Mouse (Mus musculus) embryonic facial prominence, embryonic 11.5 days (tissue): ENCODE measurements at regions not wholly inside any gene's neighbourhood (a gene's known extent, or its start where the extent isn't known, plus 50 kb on each side); places are given as distances from the start of the nearest gene placed in this dataset.
"Not testable (repeated sequence)": the region's sequence is repeated elsewhere in the genome, so short reads cannot be mapped to it uniquely, and the experiment has no call there.

ENCODE experiments used
- ATAC-seq: fragments of 200-750 bp; cut with Nextera tagmentation; replicated peaks from 2 replicates; pipeline ENCODE4 v1.8.0; 2017; ENCODE audit warnings: low read depth; ENCODE audit not compliant: insufficient number of reproducible peaks, low FRiP score, low TSS enrichment
- DNase-seq: peaks from one replicate; pipeline ENCODE4 v3.0.0-alpha.2; 2015; ENCODE audit warnings: low spot score
- H3K27ac ChIP-seq: fragments of 300-500 bp; sonication (generic); replicated peaks from 2 replicates; pipeline ENCODE4 v1.5.1; 2014; ENCODE audit warnings: mild to moderate bottlenecking, low read depth, low read length, control low read depth
- H3K27me3 ChIP-seq: fragments of 300-500 bp; sonication (generic); 2 replicates; pipeline ENCODE4 v1.6.1; 2014; ENCODE audit warnings: mild to moderate bottlenecking, low read length, moderate library complexity, mixed read lengths; ENCODE audit not compliant: control insufficient read depth, insufficient read depth
- H3K36me3 ChIP-seq: fragments of 300-500 bp; sonication (generic); replicated peaks from 2 replicates; pipeline ENCODE4 v1.6.1; 2014; ENCODE audit warnings: low read depth, mild to moderate bottlenecking, low read length, moderate library complexity, mixed read lengths; ENCODE audit not compliant: control insufficient read depth, insufficient read depth
- H3K4me1 ChIP-seq: fragments of 300-500 bp; sonication (generic); 2 replicates; pipeline ENCODE4 v1.6.1; 2014; ENCODE audit warnings: low read length, mixed read lengths; ENCODE audit not compliant: control insufficient read depth, insufficient read depth
- H3K4me2 ChIP-seq: fragments of 300-500 bp; sonication (generic); 2 replicates; pipeline ENCODE4 v1.6.1; 2014; ENCODE audit warnings: low read depth, mild to moderate bottlenecking, control low read depth, low read length, moderate library complexity
- H3K4me3 ChIP-seq: fragments of 300-500 bp; sonication (generic); 2 replicates; pipeline ENCODE4 v1.5.1; 2014; ENCODE audit warnings: low read depth, low read length, control low read depth
- H3K9ac ChIP-seq: fragments of 300-500 bp; sonication (generic); replicated peaks from 2 replicates; pipeline ENCODE4 v1.6.1; 2014; ENCODE audit warnings: mild to moderate bottlenecking, control low read depth, low read length
- H3K9me3 ChIP-seq: fragments of 300-500 bp; sonication (generic); replicated peaks from 2 replicates; pipeline ENCODE4 v1.6.1; 2016; ENCODE audit warnings: mild to moderate bottlenecking, low read length, inconsistent platforms, mixed read lengths; ENCODE audit not compliant: control insufficient read depth
- whole genome bisulfite sequencing: fragments of 180-500 bp; shearing (Covaris S2); extraction: QIAGEN DNeasy Blood & Tissue Kit; methylation state at CpG from one replicate; pipeline ENCODE4 v1.1.7; 2014; 5-methylcytosine and 5-hydroxymethylcytosine counted together

GRCm38 (mm10) chr16:49518844-49519243 lies 180.2 kb upstream of the Ift57 start:
- Histone ChIP-seq H3K9me3 (no peaks in the 10 kb centered on the region), H3K36me3 (no peaks in the 10 kb centered on the region), H3K4me1 (no peaks in the 10 kb centered on the region), H3K4me2 (no peak overlapping the region), H3K9ac (no peak overlapping the region), H3K27me3 (no peaks in the 10 kb centered on the region), H3K4me3 (no peak overlapping the region), H3K27ac (no peak overlapping the region)
- ATAC-seq = no peak
- no peak for DNase-seq
- WGBS = 92% methylated on average over 3 of the region's 3 CpGs

- H3K9me3 ChIP-seq = no peaks in the 10 kb centered on the region
- no peaks in the 10 kb centered on the region for H3K27me3 ChIP-seq
- no peak for ATAC-seq
- no peaks in the 10 kb centered on the region for H3K4me1 ChIP-seq
- 63% methylated on average over 3 of the region's 3 CpGs for WGBS
- H3K36me3 ChIP-seq = no peaks in the 10 kb centered on the region
- no peak overlapping the region for H3K4me3 ChIP-seq
- H3K4me2 ChIP-seq = no peak overlapping the region
- DNase-seq = no peak
- no peak overlapping the region for H3K27ac ChIP-seq
- no peak overlapping the region for H3K9ac ChIP-seq
These were observed 178.6 kb upstream of the Ift57 start for GRCm38 (mm10) chr16:49520411-49520810.

- WGBS = 60% methylated on average over 2 of the region's 2 CpGs
These were observed 177.3 kb upstream of the Ift57 start for GRCm38 (mm10) chr16:49521685-49522084.

GRCm38 (mm10) chr16:49522576-49522975 lies 176.5 kb upstream of the Ift57 start:
- ATAC-seq (no peak), DNase-seq (no peak)
- Histone ChIP-seq H3K4me3 (no peak overlapping the region), H3K4me2 (no peak overlapping the region), H3K4me1 (no peaks in the 10 kb centered on the region), H3K9me3 (no peaks in the 10 kb centered on the region), H3K36me3 (no peaks in the 10 kb centered on the region), H3K27ac (no peak overlapping the region), H3K27me3 (no peaks in the 10 kb centered on the region), H3K9ac (no peak overlapping the region)
- 70% methylated on average over 5 of the region's 5 CpGs for WGBS

More at GRCm38 (mm10) chr16:49521685-49522084, 177.3 kb upstream of the Ift57 start:
- H3K27ac ChIP-seq = no peak overlapping the region
- DNase-seq (no peak), ATAC-seq (no peak)
- no peaks in the 10 kb centered on the region for H3K4me1 ChIP-seq
- H3K36me3 ChIP-seq = no peaks in the 10 kb centered on the region
- H3K9ac ChIP-seq = no peak overlapping the region
- no peak overlapping the region for H3K4me2 ChIP-seq
- H3K9me3 ChIP-seq = no peaks in the 10 kb centered on the region
- no peak overlapping the region for H3K4me3 ChIP-seq
- no peaks in the 10 kb centered on the region for H3K27me3 ChIP-seq

DNA sequence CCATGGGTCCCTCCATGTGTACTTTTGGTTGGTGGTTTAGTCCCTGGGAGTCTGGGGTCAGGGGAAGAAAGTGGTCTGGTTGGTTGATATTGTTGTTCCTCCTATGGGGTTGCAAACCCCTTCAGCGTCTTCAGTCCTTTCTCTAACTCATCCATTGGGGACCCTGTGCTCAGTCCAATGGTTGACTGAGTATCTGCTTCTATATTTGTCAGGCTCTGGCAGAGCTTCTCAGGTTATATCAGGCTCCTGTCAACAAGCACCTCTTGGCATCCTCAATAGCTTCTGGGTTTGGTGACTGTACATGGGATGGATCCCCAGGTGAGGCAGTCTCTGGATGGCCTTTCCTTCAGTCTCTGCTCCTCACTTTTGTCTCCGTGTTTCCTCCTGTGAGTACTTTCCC lies 170.4 kb upstream of the Ift57 start:
- not testable (repeated sequence) for H3K9me3 ChIP-seq, ATAC-seq, H3K27ac ChIP-seq, DNase-seq, H3K4me1 ChIP-seq, H3K4me3 ChIP-seq, H3K36me3 ChIP-seq, H3K4me2 ChIP-seq, H3K9ac ChIP-seq, H3K27me3 ChIP-seq
- 94% methylated on average over 2 of the region's 2 CpGs for WGBS

DNA sequence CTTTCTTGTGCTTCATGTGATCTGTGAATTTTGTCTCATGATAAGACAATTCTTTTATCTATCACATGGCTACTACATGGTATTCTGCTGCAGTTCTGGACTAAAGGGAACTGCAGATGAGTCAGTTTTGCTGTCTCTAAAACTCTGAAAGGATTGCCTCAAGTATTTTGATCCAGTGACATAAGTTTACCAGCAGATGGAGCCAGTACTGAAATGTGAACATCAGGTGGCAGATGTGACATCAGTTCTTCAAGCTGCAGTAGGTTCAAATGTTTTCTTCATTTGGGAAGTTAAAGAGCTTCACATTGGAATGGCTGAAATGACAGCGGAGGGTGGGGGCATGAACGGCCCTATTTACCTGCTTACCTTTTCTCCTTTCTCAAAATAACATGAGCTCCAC lies 170.0 kb upstream of the Ift57 start:
- Histone ChIP-seq H3K27me3 (no peaks in the 10 kb centered on the region), H3K4me1 (no peaks in the 10 kb centered on the region), H3K27ac (no peak overlapping the region), H3K4me3 (no peak overlapping the region), H3K4me2 (no peak overlapping the region), H3K9me3 (no peaks in the 10 kb centered on the region), H3K36me3 (no peaks in the 10 kb centered on the region), H3K9ac (no peak overlapping the region)
- ATAC-seq (no peak), DNase-seq (peak; percentile 53)
- WGBS = 70% methylated on average over 2 of the region's 2 CpGs

GRCm38 (mm10) chr16:49530051-49530450 lies 169.0 kb upstream of the Ift57 start:
- DNase-seq = no peak
- 81% methylated on average over 5 of the region's 5 CpGs for WGBS

DNA sequence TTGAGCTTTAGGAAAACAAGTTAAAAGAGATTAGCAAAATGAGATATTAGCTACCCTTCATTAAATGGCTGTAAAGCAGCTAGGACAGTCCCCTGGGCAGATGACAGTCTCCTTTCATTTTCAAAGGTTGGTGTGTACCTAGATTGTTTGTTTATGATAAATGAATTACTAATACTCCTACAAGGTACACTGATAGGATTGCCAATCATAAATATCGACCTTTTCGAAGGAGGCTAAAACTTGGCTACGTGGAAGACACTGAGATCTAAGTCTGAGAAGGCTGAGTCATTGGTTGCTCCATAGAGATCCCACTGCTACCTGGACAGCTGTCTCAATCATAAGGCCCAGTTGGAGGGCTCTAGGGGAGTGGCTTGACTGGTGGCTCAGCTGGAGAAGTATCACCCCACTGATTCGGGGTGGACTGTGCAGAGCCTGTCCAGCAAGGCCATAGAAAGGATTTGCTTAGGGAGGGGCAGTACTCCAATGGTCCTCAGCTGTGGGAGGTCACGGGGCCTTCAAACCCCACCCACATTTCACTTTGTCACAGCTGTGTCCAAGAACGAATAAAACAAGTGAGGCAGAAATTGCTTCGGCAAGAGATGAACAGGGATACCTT lies 166.9 kb upstream of the Ift57 start:
- Histone ChIP-seq H3K9me3 (no peaks in the 10 kb centered on the region), H3K4me2 (no peak overlapping the region), H3K27ac (no peak overlapping the region), H3K9ac (no peak overlapping the region), H3K4me3 (no peak overlapping the region), H3K36me3 (no peaks in the 10 kb centered on the region), H3K4me1 (no peaks in the 10 kb centered on the region), H3K27me3 (no peaks in the 10 kb centered on the region)
- WGBS = 79% methylated on average over 7 of the region's 7 CpGs
- ATAC-seq = no peak; the same call in 1 of the 2 replicates
- DNase-seq = no peak

More at GRCm38 (mm10) chr16:49530051-49530450, 169.0 kb upstream of the Ift57 start:
- no peak for ATAC-seq
- no peaks in the 10 kb centered on the region for H3K36me3 ChIP-seq
- H3K9ac ChIP-seq = no peak overlapping the region
- H3K4me3 ChIP-seq = no peak overlapping the region
- no peaks in the 10 kb centered on the region for H3K27me3 ChIP-seq
- H3K27ac ChIP-seq = no peak overlapping the region
- no peaks in the 10 kb centered on the region for H3K9me3 ChIP-seq
- no peaks in the 10 kb centered on the region for H3K4me1 ChIP-seq
- no peak overlapping the region for H3K4me2 ChIP-seq
